Mouse (Mus musculus): ENCODE measurements around the gene Pcnx3. TPM values are rescaled to one million over a fixed set of nuclear protein-coding genes. Genes with fewer than 3 reads are reported as not detected.

Pcnx3 gene
- polyA plus RNA-seq, 1 experiment from 2014 or later, result 28.1 TPM

GRCm38 (mm10) chr19:5647791-5648190, 40.9 kb downstream of the Pcnx3 start:
- peaks cover 53% of the 10 kb centered on the region for H3K36me3 ChIP-seq (ENCODE audit: insufficient read depth, low read length)
- ATAC-seq (ENCODE audit: low FRiP score, low TSS enrichment), result no peak

GRCm38 (mm10) chr19:5646731-5647330, 41.9 kb downstream of the Pcnx3 start:
- Histone ChIP-seq H3K9me3 (ENCODE audit: low read length) (no peaks in the 10 kb centered on the region), H3K4me2 (replicated peaks; ENCODE audit: low read depth, low read length) (no peak overlapping the region), H3K4me1 (ENCODE audit: insufficient read depth, low read length) (peaks cover 16% of the 10 kb centered on the region), H3K4me3 (ENCODE audit: low read length) (no peak overlapping the region), H3K9ac (replicated peaks; ENCODE audit: low read length) (no peak overlapping the region), H3K36me3 (ENCODE audit: insufficient read depth, low read length) (peaks cover 54% of the 10 kb centered on the region), H3K27ac (ENCODE audit: low read length) (no peak overlapping the region), H3K27me3 (ENCODE audit: insufficient read depth, low read length) (no peaks in the 10 kb centered on the region)
- ATAC-seq (ENCODE audit: low FRiP score, low TSS enrichment), result no peak
- WGBS, result 93% methylated on average over 8 of the region's 8 CpGs

More at GRCm38 (mm10) chr19:5647791-5648190, 40.9 kb downstream of the Pcnx3 start:
- Histone ChIP-seq H3K4me2 (replicated peaks; ENCODE audit: low read depth, low read length) (no peak overlapping the region), H3K27me3 (ENCODE audit: insufficient read depth, low read length) (no peaks in the 10 kb centered on the region), H3K27ac (ENCODE audit: low read length) (peak overlapping the region; percentile 93), H3K9me3 (ENCODE audit: low read length) (no peaks in the 10 kb centered on the region), H3K4me3 (ENCODE audit: low read length) (no peak overlapping the region), H3K9ac (replicated peaks; ENCODE audit: low read length) (peak overlapping the region; percentile 29; the same call in 1 of the 2 replicates), H3K4me1 (ENCODE audit: insufficient read depth, low read length) (peaks cover 16% of the 10 kb centered on the region)
- 94% methylated on average over 6 of the region's 6 CpGs for WGBS

- Histone ChIP-seq H3K4me1 (ENCODE audit: insufficient read depth, low read length) (peaks cover 18% of the 10 kb centered on the region), H3K27me3 (ENCODE audit: insufficient read depth, low read length) (no peaks in the 10 kb centered on the region), H3K4me3 (ENCODE audit: low read length) (no peak overlapping the region), H3K9me3 (ENCODE audit: low read length) (no peaks in the 10 kb centered on the region), H3K9ac (replicated peaks; ENCODE audit: low read length) (no peak overlapping the region), H3K4me2 (replicated peaks; ENCODE audit: low read depth, low read length) (no peak overlapping the region), H3K27ac (ENCODE audit: low read length) (no peak overlapping the region), H3K36me3 (ENCODE audit: insufficient read depth, low read length) (peaks cover 69% of the 10 kb centered on the region)
- no peak for ATAC-seq (ENCODE audit: low FRiP score, low TSS enrichment)
- 94% methylated on average over 9 of the region's 9 CpGs for WGBS
Measured at GRCm38 (mm10) chr19:5645280-5645679, 43.4 kb downstream of the Pcnx3 start.

- Histone ChIP-seq H3K4me2 (replicated peaks; ENCODE audit: low read depth, low read length) (no peak overlapping the region), H3K4me3 (ENCODE audit: low read length) (no peak overlapping the region), H3K9me3 (ENCODE audit: low read length) (no peaks in the 10 kb centered on the region), H3K36me3 (ENCODE audit: insufficient read depth, low read length) (peaks cover 64% of the 10 kb centered on the region), H3K4me1 (ENCODE audit: insufficient read depth, low read length) (peaks cover 14% of the 10 kb centered on the region), H3K27me3 (ENCODE audit: insufficient read depth, low read length) (no peaks in the 10 kb centered on the region), H3K9ac (replicated peaks; ENCODE audit: low read length) (no peak overlapping the region), H3K27ac (ENCODE audit: low read length) (no peak overlapping the region)
- no peak for ATAC-seq (ENCODE audit: low FRiP score, low TSS enrichment)
- WGBS, result 88% methylated on average over 8 of the region's 8 CpGs
Measured at GRCm38 (mm10) chr19:5641641-5642040, 47.1 kb downstream of the Pcnx3 start.

- H3K9me3 ChIP-seq (ENCODE audit: low read length), result no peaks in the 10 kb centered on the region
- WGBS, result 94% methylated on average over 17 of the region's 17 CpGs
- H3K27me3 ChIP-seq (ENCODE audit: insufficient read depth, low read length), result no peaks in the 10 kb centered on the region
- H3K4me3 ChIP-seq (ENCODE audit: low read length), result no peak overlapping the region
- H3K4me1 ChIP-seq (ENCODE audit: insufficient read depth, low read length), result peaks cover 17% of the 10 kb centered on the region
- H3K36me3 ChIP-seq (ENCODE audit: insufficient read depth, low read length), result peaks cover 58% of the 10 kb centered on the region
- no peak overlapping the region for H3K4me2 ChIP-seq (replicated peaks; ENCODE audit: low read depth, low read length)
- H3K27ac ChIP-seq (ENCODE audit: low read length), result no peak overlapping the region
- ATAC-seq (ENCODE audit: low FRiP score, low TSS enrichment), result no peak
- no peak overlapping the region for H3K9ac ChIP-seq (replicated peaks; ENCODE audit: low read length)
Measured at GRCm38 (mm10) chr19:5641021-5641420, 47.7 kb downstream of the Pcnx3 start.

GRCm38 (mm10) chr19:5640339-5640738, 48.4 kb downstream of the Pcnx3 start:
- H3K27ac ChIP-seq (ENCODE audit: low read length), result no peak overlapping the region
- peaks cover 51% of the 10 kb centered on the region for H3K36me3 ChIP-seq (ENCODE audit: insufficient read depth, low read length)
- no peak for ATAC-seq (ENCODE audit: low FRiP score, low TSS enrichment)

GRCm38 (mm10) chr19:5638416-5639005, 50.2 kb downstream of the Pcnx3 start:
- H3K36me3 ChIP-seq (ENCODE audit: insufficient read depth, low read length), result peaks cover 38% of the 10 kb centered on the region
- H3K4me1 ChIP-seq (ENCODE audit: insufficient read depth, low read length), result peaks cover 17% of the 10 kb centered on the region
- no peak overlapping the region for H3K27ac ChIP-seq (ENCODE audit: low read length)
- WGBS, result 92% methylated on average over 18 of the region's 18 CpGs
- peak overlapping the region; percentile 89 for H3K9ac ChIP-seq (replicated peaks; ENCODE audit: low read length)
- ATAC-seq (ENCODE audit: low FRiP score, low TSS enrichment), result no peak
- H3K4me2 ChIP-seq (replicated peaks; ENCODE audit: low read depth, low read length), result peak overlapping the region; percentile 90
- peak overlapping the region; percentile 64 for H3K4me3 ChIP-seq (ENCODE audit: low read length)
- H3K9me3 ChIP-seq (ENCODE audit: low read length), result no peaks in the 10 kb centered on the region
- no peaks in the 10 kb centered on the region for H3K27me3 ChIP-seq (ENCODE audit: insufficient read depth, low read length)

More at GRCm38 (mm10) chr19:5640339-5640738, 48.4 kb downstream of the Pcnx3 start:
- Histone ChIP-seq H3K9me3 (ENCODE audit: low read length) (no peaks in the 10 kb centered on the region), H3K4me3 (ENCODE audit: low read length) (no peak overlapping the region), H3K27me3 (ENCODE audit: insufficient read depth, low read length) (no peaks in the 10 kb centered on the region), H3K4me2 (replicated peaks; ENCODE audit: low read depth, low read length) (no peak overlapping the region), H3K9ac (replicated peaks; ENCODE audit: low read length) (peak overlapping the region; percentile 36), H3K4me1 (ENCODE audit: insufficient read depth, low read length) (peaks cover 17% of the 10 kb centered on the region)
- WGBS, result 58% methylated on average over 9 of the region's 9 CpGs

- peak within 1 kb of the TSS; percentile 89 for H3K9ac ChIP-seq (replicated peaks; ENCODE audit: low read length)
- H3K4me1 ChIP-seq (ENCODE audit: insufficient read depth, low read length), result peaks cover 17% of the 10 kb centered on the region
- under 1% methylated on average over 107 of the region's 109 CpGs for WGBS
- ATAC-seq (ENCODE audit: low FRiP score, low TSS enrichment), result peak; percentile 89
- no peaks in the 10 kb centered on the region for H3K27me3 ChIP-seq (ENCODE audit: insufficient read depth, low read length)
- H3K4me2 ChIP-seq (replicated peaks; ENCODE audit: low read depth, low read length), result peak within 1 kb of the TSS; percentile 90
- H3K4me3 ChIP-seq (ENCODE audit: low read length), result peak within 1 kb of the TSS; percentile 64
- peak within 1 kb of the TSS; percentile 93 for H3K27ac ChIP-seq (ENCODE audit: low read length)
- peaks cover 28% of the 10 kb centered on the region for H3K36me3 ChIP-seq (ENCODE audit: insufficient read depth, low read length)
- H3K9me3 ChIP-seq (ENCODE audit: low read length), result no peaks in the 10 kb centered on the region
Measured at GRCm38 (mm10) chr19:5637069-5638047, 51.4 kb downstream of the Pcnx3 start, which contains the start of gene Rela. Gene Rela (plus strand): TSS chr19:5637483.

GRCm38 (mm10) chr19:5636571-5637041, 52.1 kb downstream of the Pcnx3 start:
- no peak; the same call in 1 of the 2 replicates for ATAC-seq (ENCODE audit: low FRiP score, low TSS enrichment)
- Histone ChIP-seq H3K4me2 (replicated peaks; ENCODE audit: low read depth, low read length) (peak overlapping the region; percentile 90), H3K4me1 (ENCODE audit: insufficient read depth, low read length) (peaks cover 17% of the 10 kb centered on the region), H3K4me3 (ENCODE audit: low read length) (peak overlapping the region; percentile 64), H3K27me3 (ENCODE audit: insufficient read depth, low read length) (no peaks in the 10 kb centered on the region), H3K36me3 (ENCODE audit: insufficient read depth, low read length) (peaks cover 21% of the 10 kb centered on the region), H3K27ac (ENCODE audit: low read length) (peak overlapping the region; percentile 93), H3K9ac (replicated peaks; ENCODE audit: low read length) (peak overlapping the region; percentile 89), H3K9me3 (ENCODE audit: low read length) (no peaks in the 10 kb centered on the region)
- 38% methylated on average over 12 of the region's 12 CpGs for whole genome bisulfite sequencing
